Mouse (Mus musculus) kidney, embryonic 14.5 days (tissue): ENCODE data around the gene Ptpdc1. TPM values are rescaled to one million over a fixed set of nuclear protein-coding genes. Genes with fewer than 3 reads are reported as not detected.

Experiments
- ATAC-seq: fragments of 200-750 bp; cut with Nextera tagmentation; 2 replicates; pipeline ENCODE4 v1.8.0; 2017; ENCODE audit warnings: moderate number of reproducible peaks, mild to moderate bottlenecking, moderate TSS enrichment, moderate library complexity; ENCODE audit not compliant: low FRiP score, low TSS enrichment
- H3K27ac ChIP-seq: fragments of 300-500 bp; sonication (generic); 2 replicates; pipeline ENCODE4 v1.5.1; 2014; ENCODE audit warnings: low read depth, mild to moderate bottlenecking, low read length, moderate library complexity, mixed read lengths
- H3K27me3 ChIP-seq: fragments of 300-500 bp; sonication (generic); 2 replicates; pipeline ENCODE4 v1.6.1; 2014; ENCODE audit warnings: mild to moderate bottlenecking, low read length; ENCODE audit not compliant: control insufficient read depth, insufficient read depth
- H3K36me3 ChIP-seq: fragments of 300-500 bp; sonication (generic); 2 replicates; pipeline ENCODE4 v1.6.1; 2014; ENCODE audit warnings: low read length, mixed read lengths; ENCODE audit not compliant: control insufficient read depth, insufficient read depth
- H3K4me1 ChIP-seq: fragments of 300-500 bp; sonication (generic); 2 replicates; pipeline ENCODE4 v1.6.1; 2014; ENCODE audit warnings: low read length, mixed read lengths; ENCODE audit not compliant: control insufficient read depth, insufficient read depth
- H3K4me2 ChIP-seq: fragments of 300-500 bp; sonication (generic); replicated peaks from 2 replicates; pipeline ENCODE4 v1.6.1; 2014; ENCODE audit warnings: low read depth, mild to moderate bottlenecking, low read length
- H3K4me3 ChIP-seq: fragments of 300-500 bp; sonication (generic); 2 replicates; pipeline ENCODE4 v1.5.1; 2014; ENCODE audit warnings: mild to moderate bottlenecking, low read length
- H3K9ac ChIP-seq: fragments of 300-500 bp; sonication (generic); 2 replicates; pipeline ENCODE4 v1.6.1; 2014; ENCODE audit warnings: low read depth, mild to moderate bottlenecking, low read length, moderate library complexity
- H3K9me3 ChIP-seq: fragments of 300-500 bp; sonication (generic); 2 replicates; pipeline ENCODE4 v1.6.1; 2016; ENCODE audit warnings: low read length; ENCODE audit not compliant: control insufficient read depth
- WGBS: fragments of 180-500 bp; shearing (Covaris S2); extraction: QIAGEN DNeasy Blood & Tissue Kit; methylation state at CpG from one replicate; pipeline ENCODE4 v1.1.7; 2014; 5-methylcytosine and 5-hydroxymethylcytosine counted together
- polyA plus RNA-seq: library from polyadenylated mRNA; unstranded; fragments of >200 nt; fragmentation: Nextera tagmentation; extraction: Ambion mirVana; gene quantifications from 2 replicates; pipeline ENCODE4 v1.2.1, GENCODE M21; 2014

The Ptpdc1 gene
- polyA plus RNA-seq, 1 experiment from 2014 or later, result 15.0 TPM

GRCm38 (mm10) chr13:48659254-48660220 lies 34.1 kb upstream of the Ptpdc1 start:
- no peak overlapping the region for H3K27ac ChIP-seq
- no peaks in the 10 kb centered on the region for H3K9me3 ChIP-seq
- H3K27me3 ChIP-seq, result peaks cover 92% of the 10 kb centered on the region
- no peaks in the 10 kb centered on the region for H3K36me3 ChIP-seq
- H3K4me2 ChIP-seq, result peak overlapping the region; percentile 0; the same call in 1 of the 2 replicates
- WGBS, result under 1% methylated on average over 38 of the region's 38 CpGs
- H3K4me1 ChIP-seq, result peaks cover 13% of the 10 kb centered on the region; the same call in 1 of the 2 replicates
- no peak for ATAC-seq
- H3K9ac ChIP-seq, result no peak overlapping the region
- H3K4me3 ChIP-seq, result peak overlapping the region; percentile 8; the same call in 1 of the 2 replicates

GRCm38 (mm10) chr13:48658588-48659253 lies 33.3 kb upstream of the Ptpdc1 start:
- no peak for ATAC-seq
- Histone ChIP-seq H3K4me3 (peak overlapping the region; percentile 11), H3K9ac (no peak overlapping the region), H3K9me3 (no peaks in the 10 kb centered on the region), H3K27ac (no peak overlapping the region), H3K4me2 (no peak overlapping the region), H3K27me3 (peaks cover 88% of the 10 kb centered on the region), H3K36me3 (no peaks in the 10 kb centered on the region), H3K4me1 (peaks cover 13% of the 10 kb centered on the region; the same call in 1 of the 2 replicates)
- under 1% methylated on average over 33 of the region's 33 CpGs for WGBS

DNA sequence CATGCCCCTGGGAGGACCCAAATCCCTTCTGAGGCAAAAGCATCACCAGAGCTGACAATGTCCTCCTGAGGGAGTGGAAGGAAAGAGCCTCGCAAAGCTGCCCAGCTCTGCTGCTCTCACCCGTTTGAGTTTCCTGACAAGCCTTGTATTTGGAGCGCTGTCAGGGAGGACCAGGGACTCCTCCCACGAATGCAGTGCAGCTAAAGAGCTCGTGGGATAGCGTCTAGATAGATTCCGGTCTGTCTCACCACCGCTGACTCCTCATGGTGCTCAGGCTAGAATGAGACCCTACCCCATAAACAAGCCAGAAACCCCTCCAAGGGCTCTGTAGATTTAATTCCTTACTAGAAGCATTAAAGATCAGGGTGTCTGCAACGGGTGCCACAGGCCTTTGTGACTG lies 32.3 kb upstream of the Ptpdc1 start:
- no peak for ATAC-seq
- no peaks in the 10 kb centered on the region for H3K36me3 ChIP-seq
- H3K27me3 ChIP-seq, result peaks cover 78% of the 10 kb centered on the region
- H3K9me3 ChIP-seq, result no peaks in the 10 kb centered on the region
- 1% methylated on average over 9 of the region's 9 CpGs for WGBS
- H3K9ac ChIP-seq, result no peak overlapping the region
- H3K4me1 ChIP-seq, result peaks cover 7% of the 10 kb centered on the region; the same call in 1 of the 2 replicates
- H3K4me2 ChIP-seq, result no peak overlapping the region
- H3K4me3 ChIP-seq, result no peak overlapping the region
- no peak overlapping the region for H3K27ac ChIP-seq

GRCm38 (mm10) chr13:48655637-48656036 lies 30.2 kb upstream of the Ptpdc1 start:
- H3K4me2 ChIP-seq, result no peak overlapping the region
- peak; percentile 70 for ATAC-seq
- H3K9me3 ChIP-seq, result no peaks in the 10 kb centered on the region
- no peak overlapping the region for H3K27ac ChIP-seq
- 1% methylated on average over 8 of the region's 8 CpGs for WGBS
- no peaks in the 10 kb centered on the region for H3K36me3 ChIP-seq
- peaks cover 59% of the 10 kb centered on the region for H3K27me3 ChIP-seq
- H3K4me1 ChIP-seq, result peaks cover 3% of the 10 kb centered on the region; the same call in 1 of the 2 replicates
- H3K4me3 ChIP-seq, result no peak overlapping the region
- no peak overlapping the region for H3K9ac ChIP-seq

GRCm38 (mm10) chr13:48653788-48654770 lies 28.6 kb upstream of the Ptpdc1 start:
- peaks cover 44% of the 10 kb centered on the region for H3K27me3 ChIP-seq
- H3K36me3 ChIP-seq, result no peaks in the 10 kb centered on the region
- peak; percentile 21; the same call in 1 of the 2 replicates for ATAC-seq

GRCm38 (mm10) chr13:48651132-48652065 lies 25.9 kb upstream of the Ptpdc1 start:
- no peak overlapping the region for H3K27ac ChIP-seq
- H3K36me3 ChIP-seq, result no peaks in the 10 kb centered on the region
- H3K4me3 ChIP-seq, result no peak overlapping the region
- H3K9me3 ChIP-seq, result 0 out of 2 replicates have a peak, but pooled peaks cover 2% of the 10 kb centered on the region
- H3K4me2 ChIP-seq, result no peak overlapping the region
- H3K9ac ChIP-seq, result no peak overlapping the region
- no peaks in the 10 kb centered on the region for H3K4me1 ChIP-seq
- ATAC-seq, result no peak
- WGBS, result 67% methylated on average over 6 of the region's 6 CpGs
- H3K27me3 ChIP-seq, result peaks cover 19% of the 10 kb centered on the region

More at GRCm38 (mm10) chr13:48653788-48654770, 28.6 kb upstream of the Ptpdc1 start:
- Histone ChIP-seq H3K4me2 (no peak overlapping the region), H3K4me3 (no peak overlapping the region), H3K27ac (no peak overlapping the region), H3K4me1 (peaks cover 3% of the 10 kb centered on the region; the same call in 1 of the 2 replicates), H3K9ac (no peak overlapping the region), H3K9me3 (no peaks in the 10 kb centered on the region)
- WGBS, result 9% methylated on average over 14 of the region's 14 CpGs

DNA sequence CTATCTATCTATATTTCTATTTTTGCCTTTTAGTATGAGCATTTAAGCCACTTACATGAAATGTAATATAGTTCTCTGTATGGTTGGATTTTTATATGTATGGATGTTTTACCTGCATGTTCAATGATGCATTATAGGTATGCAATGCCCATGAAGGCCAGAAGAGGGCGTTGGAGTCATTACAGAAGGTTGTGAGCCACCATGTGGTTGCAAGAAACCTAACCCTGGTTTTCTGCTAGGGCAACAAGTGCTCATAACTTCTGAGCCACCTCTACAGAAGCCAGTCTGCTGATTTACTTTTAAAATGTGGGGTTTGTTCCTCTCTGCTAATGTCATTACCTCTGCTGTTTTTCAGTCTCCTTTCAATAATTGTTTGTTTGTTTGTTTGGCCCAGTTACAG lies 25.2 kb upstream of the Ptpdc1 start:
- Histone ChIP-seq H3K4me1 (no peaks in the 10 kb centered on the region), H3K27ac (no peak overlapping the region), H3K9me3 (0 out of 2 replicates have a peak, but pooled peaks cover 2% of the 10 kb centered on the region), H3K36me3 (no peaks in the 10 kb centered on the region), H3K9ac (no peak overlapping the region), H3K4me3 (no peak overlapping the region), H3K4me2 (no peak overlapping the region), H3K27me3 (peaks cover 13% of the 10 kb centered on the region; the same call in 1 of the 2 replicates)
- no peak for ATAC-seq
- 0% methylated on average over 1 of the region's 1 CpGs for WGBS
